In the genomic region with DNA sequence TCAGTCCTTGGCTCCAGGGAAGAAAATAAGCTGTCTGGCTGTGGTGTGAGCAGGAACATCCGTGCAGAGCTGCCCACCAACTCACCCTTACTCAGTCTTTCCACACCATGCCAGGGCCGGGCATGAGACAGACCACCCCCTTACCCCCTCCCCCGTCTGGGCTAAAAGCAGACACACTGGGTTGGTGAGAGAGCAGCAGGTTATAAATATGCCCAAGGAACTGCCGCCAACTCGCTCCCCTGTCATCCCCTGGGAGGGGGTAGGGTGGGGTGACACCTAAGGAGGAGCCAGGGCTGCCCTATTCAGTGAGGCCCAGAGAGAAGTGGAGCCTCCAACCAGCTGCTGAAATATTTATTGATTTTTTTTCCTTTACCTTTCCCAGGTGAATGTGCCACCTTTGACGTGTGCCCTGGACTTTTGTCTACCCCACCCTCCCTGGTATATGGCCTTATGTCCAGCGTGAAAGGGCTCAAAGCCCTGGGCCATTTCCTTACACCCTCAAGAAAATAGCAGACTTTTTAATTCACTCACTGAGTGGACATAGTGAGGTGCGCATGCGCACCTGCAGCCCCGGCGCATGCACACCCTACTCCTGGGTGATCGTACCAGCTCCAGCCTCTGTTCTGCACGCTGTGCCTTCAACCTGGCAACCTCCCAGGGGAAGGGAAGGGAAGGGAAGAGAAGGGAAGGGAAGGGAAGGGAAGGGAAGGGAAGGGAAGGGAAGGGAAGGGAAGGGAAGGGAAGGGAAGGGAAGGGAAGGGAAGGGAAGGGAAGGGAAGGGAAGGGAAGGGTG, we compare ENCODE assay signal across 15 mouse cellular contexts. TPM values are rescaled to one million over a fixed set of nuclear protein-coding genes. Genes with fewer than 3 reads are reported as not detected.
A peak's percentile ranks its signal among the peaks of the same experiment; 100 is the strongest.
DNase-seq lines count a peak whose midpoint lies in the region; ATAC-seq and TF ChIP-seq lines count a peak whose summit lies in the region.
"Had no signal": no experiment of that assay in that cellular context is flagged by ENCODE, and none has a peak within 500 bp of the region (broad histone marks: within the 10 kb centered on the region; RNA-seq: fewer than 3 reads in every experiment).

No protein-coding gene starts in this region.

- H3K27me3 ChIP-seq in liver, postnatal 0 days (ENCODE audit: insufficient read depth, low read length) = peaks cover 96% of the 10 kb centered on the region
- peaks cover 99% of the 10 kb centered on the region for H3K27me3 ChIP-seq in liver, embryonic 11.5 days (replicated peaks; ENCODE audit: control insufficient read depth, insufficient read depth, low read length)
- peaks cover 73% of the 10 kb centered on the region for H3K27me3 ChIP-seq in hindbrain, embryonic 16.5 days (replicated peaks; ENCODE audit: control insufficient read depth, insufficient read depth, low read length)
- H3K27me3 ChIP-seq in stomach, embryonic 14.5 days (ENCODE audit: control insufficient read depth, insufficient read depth, low read length) = peaks cover 70% of the 10 kb centered on the region

- no peak for ATAC-seq in liver, postnatal 0 days
- no peak for ATAC-seq in liver, embryonic 11.5 days (replicated peaks; ENCODE audit: low FRiP score)
- no peak for ATAC-seq in hindbrain, embryonic 16.5 days
- ATAC-seq in stomach, embryonic 14.5 days (ENCODE audit: insufficient number of reproducible peaks, insufficient read depth, low FRiP score, low read depth) = peak; percentile 43; the same call in 1 of the 2 replicates
- ATAC-seq in erythroid progenitor cell, adult 5-6 weeks (replicated peaks; ENCODE audit: low FRiP score, poor library complexity, severe bottlenecking) = no peak
- ATAC-seq: Patski had no signal

- DNase-seq in adrenal gland, postnatal 10 days = peak; percentile 26
- DNase-seq in adrenal gland, postnatal 36 days = no peak
- DNase-seq in liver, postnatal 0 days = peak; percentile 13
- no peak for DNase-seq in liver, embryonic 11.5 days (ENCODE audit: low spot score)
- DNase-seq in thymus, postnatal 4 days = no peak
- DNase-seq: adrenal gland, postnatal 25 days; cerebellum, postnatal 25 days; lung, postnatal 36 days had no signal

- H3K4me1 ChIP-seq in liver, postnatal 0 days (ENCODE audit: insufficient read depth) = peaks cover 3% of the 10 kb centered on the region; the same call in 1 of the 2 replicates
- peaks cover 3% of the 10 kb centered on the region; the same call in 1 of the 2 replicates for H3K4me1 ChIP-seq in liver, embryonic 11.5 days (replicated peaks; ENCODE audit: control insufficient read depth, insufficient read depth, low read length)
- peaks cover 16% of the 10 kb centered on the region for H3K4me1 ChIP-seq in hindbrain, embryonic 16.5 days (ENCODE audit: control insufficient read depth, insufficient read depth, low read depth, low read length)
- H3K4me1 ChIP-seq in stomach, embryonic 14.5 days (ENCODE audit: control insufficient read depth, insufficient read depth, low read length) = peaks cover 12% of the 10 kb centered on the region; the same call in 1 of the 2 replicates

- no peak for TF ChIP-seq CTCF in liver, postnatal 0 days (IDR thresholded peaks at IDR 0.05; ENCODE audit: low read depth)

- H3K9me3 ChIP-seq in liver, postnatal 0 days (ENCODE audit: low read length) = no peaks in the 10 kb centered on the region
- no peaks in the 10 kb centered on the region for H3K9me3 ChIP-seq in liver, embryonic 11.5 days (ENCODE audit: control insufficient read depth, low read length)
- no peaks in the 10 kb centered on the region for H3K9me3 ChIP-seq in hindbrain, embryonic 16.5 days (ENCODE audit: control insufficient read depth, low read length)
- no peaks in the 10 kb centered on the region for H3K9me3 ChIP-seq in stomach, embryonic 14.5 days (ENCODE audit: control insufficient read depth, low read depth, low read length)
- H3K9me3 ChIP-seq: neural tube, embryonic 13.5 days had no signal

- H3K27ac ChIP-seq in liver, postnatal 0 days (ENCODE audit: low read depth) = no peak overlapping the region
- H3K27ac ChIP-seq in liver, embryonic 11.5 days (ENCODE audit: low read depth, low read length) = no peak overlapping the region
- H3K27ac ChIP-seq in hindbrain, embryonic 16.5 days (ENCODE audit: low read depth, low read length) = no peak overlapping the region
- no peak overlapping the region for H3K27ac ChIP-seq in stomach, embryonic 14.5 days (ENCODE audit: low read length)
- H3K27ac ChIP-seq: layer of hippocampus, adult 2 months; neural tube, embryonic 13.5 days had no signal

- no peak overlapping the region for H3K4me3 ChIP-seq in liver, postnatal 0 days (ENCODE audit: low read depth, low read length)
- H3K4me3 ChIP-seq in liver, embryonic 11.5 days (ENCODE audit: low read depth, low read length) = no peak overlapping the region
- H3K4me3 ChIP-seq in hindbrain, embryonic 16.5 days (ENCODE audit: low read length) = no peak overlapping the region
- H3K4me3 ChIP-seq in stomach, embryonic 14.5 days (ENCODE audit: low read depth, low read length) = no peak overlapping the region
- H3K4me3 ChIP-seq: layer of hippocampus, adult 2 months; neural tube, embryonic 13.5 days had no signal

- no peaks in the 10 kb centered on the region for H3K36me3 ChIP-seq in liver, postnatal 0 days (replicated peaks; ENCODE audit: insufficient read depth, low read length)
- no peaks in the 10 kb centered on the region for H3K36me3 ChIP-seq in liver, embryonic 11.5 days (ENCODE audit: control insufficient read depth, insufficient read depth, low read length)
- no peaks in the 10 kb centered on the region for H3K36me3 ChIP-seq in hindbrain, embryonic 16.5 days (ENCODE audit: control insufficient read depth, insufficient read depth, low read length)
- no peaks in the 10 kb centered on the region for H3K36me3 ChIP-seq in stomach, embryonic 14.5 days (ENCODE audit: control insufficient read depth, insufficient read depth, low read length)
- H3K36me3 ChIP-seq: neural tube, embryonic 13.5 days had no signal

- 4% methylated on average over 13 of the region's 13 CpGs for WGBS in liver, postnatal 0 days (ENCODE audit: insufficient replicate concordance)
- 12% methylated on average over 13 of the region's 13 CpGs for WGBS in liver, embryonic 11.5 days
- 1% methylated on average over 13 of the region's 13 CpGs for WGBS in hindbrain, embryonic 16.5 days
- 5% methylated on average over 13 of the region's 13 CpGs for WGBS in stomach, embryonic 14.5 days

- H3K9ac ChIP-seq in liver, postnatal 0 days (replicated peaks) = no peak overlapping the region
- H3K9ac ChIP-seq in liver, embryonic 11.5 days (ENCODE audit: low read depth, low read length) = no peak overlapping the region
- H3K9ac ChIP-seq in hindbrain, embryonic 16.5 days (ENCODE audit: low read depth, low read length) = no peak overlapping the region; the same call in 1 of the 2 replicates
- H3K9ac ChIP-seq in stomach, embryonic 14.5 days (replicated peaks; ENCODE audit: low read depth, low read length) = no peak overlapping the region

- no peak for TF ChIP-seq EP300 in liver, postnatal 0 days (IDR thresholded peaks at IDR 0.05; ENCODE audit: low read depth)

- no peak overlapping the region for H3K4me2 ChIP-seq in liver, postnatal 0 days (ENCODE audit: low read depth, low read length)
- H3K4me2 ChIP-seq in liver, embryonic 11.5 days = no peak overlapping the region
- peak overlapping the region; percentile 27; the same call in 1 of the 2 replicates for H3K4me2 ChIP-seq in hindbrain, embryonic 16.5 days (ENCODE audit: low read length)
- no peak overlapping the region for H3K4me2 ChIP-seq in stomach, embryonic 14.5 days (replicated peaks; ENCODE audit: low read depth, low read length)

RNA-seq across cellular contexts. Expression of a gene that starts 7.3 kb away (rescaled TPM):
- under 1 TPM in 1 of 2 experiments, not detected in 1; 0.12 TPM for total RNA-seq in adrenal gland, postnatal 10 days (2021)
- total RNA-seq in adrenal gland, postnatal 36 days (2021) = not detected
- polyA plus RNA-seq in liver, postnatal 0 days (2015; fragmentation: Nextera tagmentation; extraction: Ambion mirVana) = not detected in 2 replicates
- not detected in 2 replicates for polyA plus RNA-seq in liver, embryonic 11.5 days (2014; fragmentation: Nextera tagmentation; extraction: Ambion mirVana)
- 1.2 and 2.3 TPM in 2 replicates for polyA plus RNA-seq in hindbrain, embryonic 16.5 days (2015; fragmentation: Nextera tagmentation; extraction: Ambion mirVana)
- not detected in 2 replicates for polyA plus RNA-seq in stomach, embryonic 14.5 days (2014; fragmentation: Nextera tagmentation; extraction: Ambion mirVana)
- total RNA-seq in erythroid progenitor cell, adult 5-6 weeks (2015; ENCODE audit: low replicate concordance) = not detected in 2 replicates
- not detected in 2 replicates for total RNA-seq in erythroid progenitor cell, adult 5-6 weeks (2017; ENCODE audit: low replicate concordance)
- total RNA-seq: adrenal gland, postnatal 25 days; layer of hippocampus, adult 2 months had no signal
- polyA plus RNA-seq: limb, embryonic 14.5 days; Patski had no signal

RNA-seq across cellular contexts. Expression of a gene that starts 12.3 kb away (rescaled TPM):
- total RNA-seq in adrenal gland, postnatal 10 days (2021) = under 1 TPM; 0.09 to 0.21 TPM
- total RNA-seq in adrenal gland, postnatal 36 days (2021) = under 1 TPM; 0.10 to 0.30 TPM
- not detected in 2 replicates for polyA plus RNA-seq in liver, postnatal 0 days (2015; fragmentation: Nextera tagmentation; extraction: Ambion mirVana)
- 0.12 and 0.16 TPM in 2 replicates for polyA plus RNA-seq in liver, embryonic 11.5 days (2014; fragmentation: Nextera tagmentation; extraction: Ambion mirVana)
- polyA plus RNA-seq in hindbrain, embryonic 16.5 days (2015; fragmentation: Nextera tagmentation; extraction: Ambion mirVana) = 0.30 and 0.31 TPM in 2 replicates
- polyA plus RNA-seq in stomach, embryonic 14.5 days (2014; fragmentation: Nextera tagmentation; extraction: Ambion mirVana) = not detected in 2 replicates
- not detected in 2 replicates for total RNA-seq in erythroid progenitor cell, adult 5-6 weeks (2015; ENCODE audit: low replicate concordance)
- not detected in 2 replicates for total RNA-seq in erythroid progenitor cell, adult 5-6 weeks (2017; ENCODE audit: low replicate concordance)
- polyA plus RNA-seq: Patski had no signal

RNA-seq across cellular contexts. Expression of a gene that starts 19.0 kb away (rescaled TPM):
- 1 to 10 TPM in 1 of 2 experiments, under 1 TPM in 1; 0.96 to 1.1 TPM for total RNA-seq in adrenal gland, postnatal 10 days (2021)
- total RNA-seq in adrenal gland, postnatal 36 days (2021) = 1 to 10 TPM; 1.1 to 1.3 TPM
- 0.04 and 0.08 TPM in 2 replicates for polyA plus RNA-seq in liver, postnatal 0 days (2015; fragmentation: Nextera tagmentation; extraction: Ambion mirVana)
- not detected in 2 replicates for polyA plus RNA-seq in liver, embryonic 11.5 days (2014; fragmentation: Nextera tagmentation; extraction: Ambion mirVana)
- 0.06 TPM in 1 of 2 replicates, not detected in the other for polyA plus RNA-seq in hindbrain, embryonic 16.5 days (2015; fragmentation: Nextera tagmentation; extraction: Ambion mirVana)
- not detected in 2 replicates for polyA plus RNA-seq in stomach, embryonic 14.5 days (2014; fragmentation: Nextera tagmentation; extraction: Ambion mirVana)
- total RNA-seq in erythroid progenitor cell, adult 5-6 weeks (2015; ENCODE audit: low replicate concordance) = 0.36 TPM in 1 of 2 replicates, not detected in the other
- total RNA-seq in erythroid progenitor cell, adult 5-6 weeks (2017; ENCODE audit: low replicate concordance) = not detected in 2 replicates
- polyA plus RNA-seq: neural tube, embryonic 13.5 days; Patski had no signal

RNA-seq across cellular contexts. Expression of a gene that starts 34.0 kb away (rescaled TPM):
- total RNA-seq in adrenal gland, postnatal 10 days (2021) = 10 to 100 TPM; 92.4 to 94.7 TPM
- total RNA-seq in adrenal gland, postnatal 36 days (2021) = 100 to 1,000 TPM; 132 to 140 TPM
- polyA plus RNA-seq in liver, postnatal 0 days (2015; fragmentation: Nextera tagmentation; extraction: Ambion mirVana) = 9.6 and 10.4 TPM in 2 replicates
- polyA plus RNA-seq in liver, embryonic 11.5 days (2014; fragmentation: Nextera tagmentation; extraction: Ambion mirVana) = 25.3 and 25.8 TPM in 2 replicates
- polyA plus RNA-seq in hindbrain, embryonic 16.5 days (2015; fragmentation: Nextera tagmentation; extraction: Ambion mirVana) = 107 TPM in 2 replicates
- polyA plus RNA-seq in stomach, embryonic 14.5 days (2014; fragmentation: Nextera tagmentation; extraction: Ambion mirVana) = 33.2 and 34.5 TPM in 2 replicates
- total RNA-seq in erythroid progenitor cell, adult 5-6 weeks (2015; ENCODE audit: low replicate concordance) = 5.4 and 7.6 TPM in 2 replicates
- total RNA-seq in erythroid progenitor cell, adult 5-6 weeks (2017; ENCODE audit: low replicate concordance) = 4.6 and 4.8 TPM in 2 replicates

RNA-seq across cellular contexts. Expression of a gene that starts 34.3 kb away (rescaled TPM):
- total RNA-seq in adrenal gland, postnatal 10 days (2021) = 10 to 100 TPM; 65.7 to 71.5 TPM
- 10 to 100 TPM; 68.3 to 87.0 TPM for total RNA-seq in adrenal gland, postnatal 36 days (2021)
- 42.0 and 47.4 TPM in 2 replicates for polyA plus RNA-seq in liver, postnatal 0 days (2015; fragmentation: Nextera tagmentation; extraction: Ambion mirVana)
- 128 and 140 TPM in 2 replicates for polyA plus RNA-seq in liver, embryonic 11.5 days (2014; fragmentation: Nextera tagmentation; extraction: Ambion mirVana)
- 72.5 and 74.4 TPM in 2 replicates for polyA plus RNA-seq in hindbrain, embryonic 16.5 days (2015; fragmentation: Nextera tagmentation; extraction: Ambion mirVana)
- 76.3 and 80.0 TPM in 2 replicates for polyA plus RNA-seq in stomach, embryonic 14.5 days (2014; fragmentation: Nextera tagmentation; extraction: Ambion mirVana)
- 58.0 and 61.2 TPM in 2 replicates for total RNA-seq in erythroid progenitor cell, adult 5-6 weeks (2015; ENCODE audit: low replicate concordance)
- total RNA-seq in erythroid progenitor cell, adult 5-6 weeks (2017; ENCODE audit: low replicate concordance) = 73.0 and 87.4 TPM in 2 replicates

Comparison
In these comparisons a context has a peak if more than half of its experiments do, and no peak if none do; other contexts are left out.
1. DNase-seq: peak in adrenal gland, postnatal 10 days (single experiment) and liver, postnatal 0 days (single experiment); none in adrenal gland, postnatal 36 days (0 of 2), liver, embryonic 11.5 days (single experiment) and thymus, postnatal 4 days (single experiment).